Mouse (Mus musculus): ENCODE data around the gene Fh1.

DNA sequence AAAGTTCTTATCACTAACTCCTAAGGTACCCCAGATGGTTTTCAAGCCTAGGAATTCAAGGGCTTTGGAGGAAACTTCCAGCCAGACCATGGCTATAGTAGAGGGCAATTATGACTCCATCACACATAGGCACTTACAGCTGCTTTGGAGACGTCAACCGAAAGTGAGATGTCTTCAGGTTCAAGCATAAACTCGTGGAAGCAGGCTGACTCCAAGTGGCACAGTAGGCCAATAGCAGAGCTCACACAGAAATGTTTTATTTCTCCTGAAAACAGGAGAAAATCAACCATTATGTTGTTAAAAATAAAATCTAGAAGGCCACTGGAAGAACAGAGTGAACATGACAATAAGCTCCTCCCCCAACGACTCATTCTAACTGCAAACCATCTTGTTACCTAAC, 42.6 kb downstream of the Fh1 start:
- TF ChIP-seq GATA1 (IDR thresholded peaks at IDR 0.05; ENCODE audit: low read length) (no peak), TAL1 (IDR thresholded peaks at IDR 0.05; ENCODE audit: low read length) (no peak)
